Mouse (Mus musculus): ENCODE measurements around the gene Vmac. TPM values are rescaled to one million over a fixed set of nuclear protein-coding genes. Genes with fewer than 3 reads are reported as not detected.

The Vmac gene
- total and polyA plus RNA-seq, 3 experiments = 9.4 to 46.9 (median 12.9) TPM

- no peaks in the 10 kb centered on the region for H3K36me3 ChIP-seq (replicated peaks)
- ATAC-seq (ENCODE audit: extremely low read depth, insufficient number of reproducible peaks, low FRiP score, poor library complexity, severe bottlenecking) (no peak), DNase-seq (ENCODE audit: low spot score) (no peak)
- no peak for TF ChIP-seq TAL1 (conservative IDR thresholded peaks at IDR 0.05; ENCODE audit: low read depth, low read length)
- TF ChIP-seq POLR2AphosphoS5 (IDR thresholded peaks at IDR 0.05; ENCODE audit: insufficient replicate concordance, low read depth, low read length) = no peak
- no peak for TF ChIP-seq CTCF (IDR thresholded peaks at IDR 0.05; ENCODE audit: low read depth, low read length)
- no peak for TF ChIP-seq GATA1 (IDR thresholded peaks at IDR 0.05; ENCODE audit: borderline replicate concordance, low read length)
- no peak for TF ChIP-seq GATA2 (IDR thresholded peaks at IDR 0.05; ENCODE audit: borderline replicate concordance, low read depth, low read length)
- H3K4me3 ChIP-seq (ENCODE audit: low read depth, low read length) = peak overlapping the region; percentile 16; the same call in 1 of the 2 replicates
- peaks cover 41% of the 10 kb centered on the region for H3K9me3 ChIP-seq (replicated peaks)
- H3K4me1 ChIP-seq (ENCODE audit: insufficient read depth, low read depth, low read length) = peaks cover 23% of the 10 kb centered on the region
- H3K27me3 ChIP-seq (ENCODE audit: insufficient read depth, low read length) = peaks cover 53% of the 10 kb centered on the region
Measured at GRCm38 (mm10) chr17:56756703-56757399, 39.0 kb upstream of the Vmac start.

- ATAC-seq (ENCODE audit: extremely low read depth, insufficient number of reproducible peaks, low FRiP score, poor library complexity, severe bottlenecking) = no peak
- H3K4me1 ChIP-seq (ENCODE audit: insufficient read depth, low read depth, low read length) = 0 out of 2 replicates have a peak, but pooled peaks cover 3% of the 10 kb centered on the region
- H3K27me3 ChIP-seq (ENCODE audit: insufficient read depth, low read length) = peaks cover 60% of the 10 kb centered on the region
- TF ChIP-seq TAL1 (conservative IDR thresholded peaks at IDR 0.05; ENCODE audit: low read depth, low read length) (no peak), GATA2 (IDR thresholded peaks at IDR 0.05; ENCODE audit: borderline replicate concordance, low read depth, low read length) (no peak), CTCF (IDR thresholded peaks at IDR 0.05; ENCODE audit: low read depth, low read length) (no peak), POLR2AphosphoS5 (IDR thresholded peaks at IDR 0.05; ENCODE audit: insufficient replicate concordance, low read depth, low read length) (no peak), GATA1 (IDR thresholded peaks at IDR 0.05; ENCODE audit: borderline replicate concordance, low read length) (no peak)
- no peaks in the 10 kb centered on the region for H3K36me3 ChIP-seq (replicated peaks)
- no peak overlapping the region for H3K4me3 ChIP-seq (ENCODE audit: low read depth, low read length)
- DNase-seq (ENCODE audit: low spot score) = no peak
- H3K9me3 ChIP-seq (replicated peaks) = peaks cover 52% of the 10 kb centered on the region
Measured at GRCm38 (mm10) chr17:56754271-56755185, 36.7 kb upstream of the Vmac start.

GRCm38 (mm10) chr17:56753452-56753851, 35.6 kb upstream of the Vmac start:
- peaks cover 41% of the 10 kb centered on the region for H3K9me3 ChIP-seq (replicated peaks)
- H3K27me3 ChIP-seq (ENCODE audit: insufficient read depth, low read length) = peaks cover 62% of the 10 kb centered on the region
- no peak overlapping the region for H3K4me3 ChIP-seq (ENCODE audit: low read depth, low read length)
- no peaks in the 10 kb centered on the region for H3K36me3 ChIP-seq (replicated peaks)
- TF ChIP-seq POLR2AphosphoS5 (IDR thresholded peaks at IDR 0.05; ENCODE audit: insufficient replicate concordance, low read depth, low read length) = no peak
- TF ChIP-seq CTCF (IDR thresholded peaks at IDR 0.05; ENCODE audit: low read depth, low read length) = no peak
- no peak for TF ChIP-seq TAL1 (conservative IDR thresholded peaks at IDR 0.05; ENCODE audit: low read depth, low read length)
- TF ChIP-seq GATA2 (IDR thresholded peaks at IDR 0.05; ENCODE audit: borderline replicate concordance, low read depth, low read length) = no peak
- no peak for TF ChIP-seq GATA1 (IDR thresholded peaks at IDR 0.05; ENCODE audit: borderline replicate concordance, low read length)
- ATAC-seq (ENCODE audit: extremely low read depth, insufficient number of reproducible peaks, low FRiP score, poor library complexity, severe bottlenecking) (no peak), DNase-seq (ENCODE audit: low spot score) (no peak)
- no peaks in the 10 kb centered on the region for H3K4me1 ChIP-seq (ENCODE audit: insufficient read depth, low read depth, low read length)

GRCm38 (mm10) chr17:56751404-56752072, 33.7 kb upstream of the Vmac start:
- peaks cover 23% of the 10 kb centered on the region for H3K9me3 ChIP-seq (replicated peaks)
- ATAC-seq (ENCODE audit: extremely low read depth, insufficient number of reproducible peaks, low FRiP score, poor library complexity, severe bottlenecking) = no peak
- H3K36me3 ChIP-seq (replicated peaks) = no peaks in the 10 kb centered on the region
- H3K4me1 ChIP-seq (ENCODE audit: insufficient read depth, low read depth, low read length) = 0 out of 2 replicates have a peak, but pooled peaks cover 5% of the 10 kb centered on the region
- TF ChIP-seq GATA2 (IDR thresholded peaks at IDR 0.05; ENCODE audit: borderline replicate concordance, low read depth, low read length) (no peak), POLR2AphosphoS5 (IDR thresholded peaks at IDR 0.05; ENCODE audit: insufficient replicate concordance, low read depth, low read length) (no peak), TAL1 (conservative IDR thresholded peaks at IDR 0.05; ENCODE audit: low read depth, low read length) (no peak), CTCF (IDR thresholded peaks at IDR 0.05; ENCODE audit: low read depth, low read length) (no peak), GATA1 (IDR thresholded peaks at IDR 0.05; ENCODE audit: borderline replicate concordance, low read length) (no peak)
- peaks cover 75% of the 10 kb centered on the region for H3K27me3 ChIP-seq (ENCODE audit: insufficient read depth, low read length)
- no peak overlapping the region; the same call in 1 of the 2 replicates for H3K4me3 ChIP-seq (ENCODE audit: low read depth, low read length)
- DNase-seq (ENCODE audit: low spot score) = no peak

- Histone ChIP-seq H3K4me1 (ENCODE audit: insufficient read depth, low read depth, low read length) (peaks cover 10% of the 10 kb centered on the region; the same call in 1 of the 2 replicates), H3K9me3 (replicated peaks) (no peaks in the 10 kb centered on the region), H3K36me3 (replicated peaks) (no peaks in the 10 kb centered on the region), H3K4me3 (ENCODE audit: low read depth, low read length) (no peak overlapping the region), H3K27me3 (ENCODE audit: insufficient read depth, low read length) (peaks cover 70% of the 10 kb centered on the region)
- TF ChIP-seq GATA2 (IDR thresholded peaks at IDR 0.05; ENCODE audit: borderline replicate concordance, low read depth, low read length) (no peak), TAL1 (conservative IDR thresholded peaks at IDR 0.05; ENCODE audit: low read depth, low read length) (no peak), CTCF (IDR thresholded peaks at IDR 0.05; ENCODE audit: low read depth, low read length) (no peak), POLR2AphosphoS5 (IDR thresholded peaks at IDR 0.05; ENCODE audit: insufficient replicate concordance, low read depth, low read length) (no peak), GATA1 (IDR thresholded peaks at IDR 0.05; ENCODE audit: borderline replicate concordance, low read length) (no peak)
- ATAC-seq (ENCODE audit: extremely low read depth, insufficient number of reproducible peaks, low FRiP score, poor library complexity, severe bottlenecking) (no peak), DNase-seq (ENCODE audit: low spot score) (no peak)
Measured at GRCm38 (mm10) chr17:56744173-56744572, 26.4 kb upstream of the Vmac start.

Measured in G1E (cell line).